Mouse (Mus musculus) forebrain, embryonic 12.5 days (tissue): Measurements from ENCODE around the gene Fut8. TPM values are rescaled to one million over a fixed set of nuclear protein-coding genes. Genes with fewer than 3 reads are reported as not detected.
A peak's percentile ranks its signal among the peaks of the same experiment; 100 is the strongest.
"Not testable (repeated sequence)": the region's sequence is repeated elsewhere in the genome, so short reads cannot be mapped to it uniquely, and the experiment has no call there.

ENCODE experiments used
- ATAC-seq: fragments of 200-750 bp; cut with Nextera tagmentation; 2 replicates; pipeline ENCODE4 v1.8.0; 2017; ENCODE audit warnings: moderate TSS enrichment; ENCODE audit not compliant: low FRiP score
- H3K27ac ChIP-seq: fragments of 300-500 bp; sonication (generic); 2 replicates; pipeline ENCODE4 v1.5.1; 2016; ENCODE audit warnings: mild to moderate bottlenecking
- H3K27me3 ChIP-seq: fragments of 300-500 bp; sonication (generic); 2 replicates; pipeline ENCODE4 v1.6.1; 2016; ENCODE audit warnings: mild to moderate bottlenecking
- H3K36me3 ChIP-seq: fragments of 300-500 bp; sonication (generic); replicated peaks from 2 replicates; pipeline ENCODE4 v1.6.1; 2016; ENCODE audit warnings: mild to moderate bottlenecking
- H3K4me1 ChIP-seq: fragments of 300-500 bp; sonication (generic); 2 replicates; pipeline ENCODE4 v1.6.1; 2016
- H3K4me2 ChIP-seq: fragments of 300-500 bp; sonication (generic); 2 replicates; pipeline ENCODE4 v1.6.1; 2016; ENCODE audit warnings: mild to moderate bottlenecking, moderate library complexity
- H3K4me3 ChIP-seq: fragments of 300-500 bp; sonication (generic); replicated peaks from 2 replicates; pipeline ENCODE4 v1.5.1; 2016; ENCODE audit warnings: mild to moderate bottlenecking
- H3K9ac ChIP-seq: fragments of 300-500 bp; sonication (generic); 2 replicates; pipeline ENCODE4 v1.6.1; 2016; ENCODE audit warnings: mild to moderate bottlenecking
- H3K9me3 ChIP-seq: fragments of 300-500 bp; sonication (generic); 2 replicates; pipeline ENCODE4 v1.6.1; 2016
- WGBS: fragments of 180-500 bp; shearing (Covaris S2); methylation state at CpG from one replicate; pipeline ENCODE4 v1.1.7; 2016; 5-methylcytosine and 5-hydroxymethylcytosine counted together
- polyA plus RNA-seq: library from polyadenylated mRNA; unstranded; fragments of >200 nt; fragmentation: Nextera tagmentation; extraction: Ambion mirVana; gene quantifications from 2 replicates; pipeline ENCODE4 v1.2.1, GENCODE M21; 2016

The Fut8 gene
- polyA plus RNA-seq, 1 experiment from 2014 or later: 38.7 TPM

- Histone ChIP-seq H3K27ac (no peak overlapping the region), H3K4me3 (no peak overlapping the region), H3K9ac (no peak overlapping the region), H3K4me2 (no peak overlapping the region), H3K4me1 (no peaks in the 10 kb centered on the region), H3K9me3 (no peaks in the 10 kb centered on the region), H3K27me3 (no peaks in the 10 kb centered on the region), H3K36me3 (no peaks in the 10 kb centered on the region)
- WGBS: 88% methylated on average over 3 of the region's 3 CpGs
- ATAC-seq: no peak
Observed at GRCm38 (mm10) chr12:77225727-77226126, 12.2 kb upstream of the Fut8 start.

GRCm38 (mm10) chr12:77235958-77236357, 2.0 kb upstream of the Fut8 start:
- H3K4me3 ChIP-seq: no peak overlapping the region
- no peaks in the 10 kb centered on the region for H3K36me3 ChIP-seq
- WGBS: 65% methylated on average over 4 of the region's 4 CpGs
- H3K9me3 ChIP-seq: no peaks in the 10 kb centered on the region
- no peak overlapping the region for H3K27ac ChIP-seq
- ATAC-seq: no peak
- H3K4me1 ChIP-seq: peaks cover 7% of the 10 kb centered on the region
- H3K9ac ChIP-seq: no peak overlapping the region
- H3K27me3 ChIP-seq: no peaks in the 10 kb centered on the region
- no peak overlapping the region for H3K4me2 ChIP-seq

DNA sequence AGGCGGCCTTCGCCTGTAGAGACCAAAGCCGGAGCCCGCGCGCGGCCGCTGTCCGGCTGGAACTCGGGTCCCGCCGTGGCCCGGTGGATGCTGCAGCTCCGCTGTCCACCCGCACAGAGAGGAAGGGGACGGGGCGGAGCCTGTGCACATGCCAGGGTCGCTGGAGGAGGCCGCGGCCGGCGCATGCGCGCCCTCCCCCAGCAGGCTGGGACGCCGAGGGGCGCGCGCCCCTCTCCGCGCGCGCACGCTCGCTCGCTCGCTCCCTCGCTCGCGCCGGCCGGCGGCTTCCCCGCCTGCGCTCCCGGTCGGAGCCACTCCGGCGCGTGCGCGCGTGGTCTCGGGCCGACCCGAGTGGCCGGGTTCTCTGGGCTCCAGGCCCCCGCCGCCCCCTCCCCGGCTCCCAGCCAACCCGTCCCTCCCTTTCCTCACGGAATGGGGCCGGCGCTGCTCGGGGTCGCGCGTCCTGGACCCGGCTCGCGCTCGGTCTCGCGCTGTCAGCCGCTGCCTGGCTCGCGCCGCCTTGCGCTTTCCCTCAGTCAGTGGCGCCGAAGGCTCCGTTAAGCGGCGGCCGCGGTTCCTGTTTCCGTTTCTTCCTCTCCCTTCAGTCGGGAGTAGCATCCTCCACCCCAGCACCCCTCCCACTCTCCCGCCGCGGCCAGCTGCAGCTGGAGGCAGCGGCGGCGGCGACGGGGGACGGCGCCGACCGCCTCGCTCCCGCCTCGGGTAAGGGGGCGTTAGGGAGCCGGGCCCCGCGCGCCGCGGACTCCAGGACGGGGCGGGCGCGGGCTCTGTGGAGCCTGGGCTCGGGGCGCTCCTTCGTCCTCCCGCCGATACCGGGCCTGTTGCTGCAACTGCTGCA, 835 bp downstream of the Fut8 start:
- Histone ChIP-seq H3K36me3 (no peaks in the 10 kb centered on the region), H3K27me3 (no peaks in the 10 kb centered on the region), H3K4me1 (peaks cover 7% of the 10 kb centered on the region), H3K27ac (peak overlapping the region; percentile 99), H3K4me2 (peak overlapping the region; percentile 79), H3K9ac (peak overlapping the region; percentile 88), H3K9me3 (no peaks in the 10 kb centered on the region), H3K4me3 (peak overlapping the region; percentile 86)
- ATAC-seq: peak; percentile 97
- under 1% methylated on average over 97 of the region's 120 CpGs for WGBS

DNA sequence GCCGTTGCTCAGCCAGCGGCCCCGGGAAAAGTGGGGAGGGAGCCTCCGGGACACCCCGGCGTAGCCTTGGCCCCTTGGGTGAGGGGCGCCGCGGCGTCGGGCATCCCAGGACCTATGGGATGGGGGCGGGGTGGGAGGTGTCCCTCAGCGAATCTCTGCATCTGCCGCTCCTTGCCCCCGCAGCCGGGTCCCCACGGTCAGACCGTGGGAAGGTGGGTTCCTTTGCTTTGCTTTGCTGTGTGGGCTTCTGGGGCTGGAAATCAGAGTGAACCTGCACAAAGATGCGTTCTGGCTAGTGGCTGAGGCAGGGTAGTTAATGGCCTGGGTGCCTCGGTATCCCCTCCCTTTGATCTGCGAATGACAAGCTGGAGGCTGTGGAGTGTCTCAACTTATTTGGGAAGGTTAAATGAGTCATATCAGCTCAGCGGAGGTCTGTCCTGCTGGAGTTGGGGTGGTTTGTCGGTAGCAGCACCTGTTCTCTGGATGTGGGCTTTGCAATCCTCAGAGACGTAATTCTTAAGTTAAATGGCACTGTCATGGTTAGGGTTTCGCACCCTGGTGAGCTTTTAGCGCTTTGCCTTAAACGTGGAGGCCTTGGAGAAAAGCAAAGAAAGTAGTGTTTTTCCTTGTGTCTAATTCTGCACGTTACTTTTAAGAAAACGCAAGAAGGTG, 1.6 kb downstream of the Fut8 start:
- peak; percentile 21 for ATAC-seq
- 1% methylated on average over 29 of the region's 29 CpGs for WGBS
- Histone ChIP-seq H3K27ac (peak overlapping the region; percentile 99), H3K36me3 (no peaks in the 10 kb centered on the region), H3K27me3 (no peaks in the 10 kb centered on the region), H3K9ac (peak overlapping the region; percentile 88), H3K4me1 (peaks cover 7% of the 10 kb centered on the region), H3K4me2 (peak overlapping the region; percentile 79), H3K9me3 (no peaks in the 10 kb centered on the region), H3K4me3 (peak overlapping the region; percentile 86)

DNA sequence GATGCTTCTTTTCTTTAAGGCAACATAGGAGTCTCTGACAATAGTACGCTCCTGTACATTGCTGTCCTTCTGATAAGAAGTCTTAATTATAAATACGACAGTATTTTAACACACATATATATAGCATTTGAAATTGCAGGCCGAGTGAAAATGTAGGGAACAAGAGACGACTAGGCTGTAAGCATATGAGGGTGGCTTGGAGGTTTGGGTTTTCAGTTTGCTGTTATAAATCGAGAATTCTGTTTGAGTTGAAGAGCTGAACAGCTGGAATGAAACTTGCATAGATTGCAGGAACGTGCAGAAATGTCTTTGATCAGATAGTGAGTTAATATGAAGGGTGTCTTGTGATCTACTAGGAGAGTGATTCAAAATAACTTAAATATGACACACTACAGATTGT, 2.4 kb downstream of the Fut8 start:
- Histone ChIP-seq H3K4me1 (peaks cover 7% of the 10 kb centered on the region), H3K27me3 (no peaks in the 10 kb centered on the region), H3K4me3 (no peak overlapping the region), H3K36me3 (no peaks in the 10 kb centered on the region), H3K9ac (no peak overlapping the region), H3K4me2 (peak overlapping the region; percentile 26; the same call in 1 of the 2 replicates), H3K9me3 (no peaks in the 10 kb centered on the region), H3K27ac (no peak overlapping the region)
- ATAC-seq: no peak
- WGBS: 56% methylated on average over 6 of the region's 6 CpGs

- H3K4me1 ChIP-seq: peaks cover 7% of the 10 kb centered on the region
- H3K36me3 ChIP-seq: no peaks in the 10 kb centered on the region
- no peaks in the 10 kb centered on the region for H3K27me3 ChIP-seq
- H3K9me3 ChIP-seq: no peaks in the 10 kb centered on the region
- H3K27ac ChIP-seq: no peak overlapping the region
- no peak overlapping the region for H3K4me2 ChIP-seq
- ATAC-seq: no peak
- H3K4me3 ChIP-seq: no peak overlapping the region
- H3K9ac ChIP-seq: no peak overlapping the region
- 91% methylated on average over 1 of the region's 1 CpGs for WGBS
Observed at GRCm38 (mm10) chr12:77240839-77241238, 2.9 kb downstream of the Fut8 start.

GRCm38 (mm10) chr12:77262650-77263049, 24.7 kb downstream of the Fut8 start:
- ATAC-seq: no peak
- Histone ChIP-seq H3K9me3 (no peaks in the 10 kb centered on the region), H3K4me2 (no peak overlapping the region), H3K27me3 (no peaks in the 10 kb centered on the region), H3K27ac (no peak overlapping the region), H3K4me3 (no peak overlapping the region), H3K36me3 (no peaks in the 10 kb centered on the region), H3K9ac (no peak overlapping the region), H3K4me1 (no peaks in the 10 kb centered on the region)

DNA sequence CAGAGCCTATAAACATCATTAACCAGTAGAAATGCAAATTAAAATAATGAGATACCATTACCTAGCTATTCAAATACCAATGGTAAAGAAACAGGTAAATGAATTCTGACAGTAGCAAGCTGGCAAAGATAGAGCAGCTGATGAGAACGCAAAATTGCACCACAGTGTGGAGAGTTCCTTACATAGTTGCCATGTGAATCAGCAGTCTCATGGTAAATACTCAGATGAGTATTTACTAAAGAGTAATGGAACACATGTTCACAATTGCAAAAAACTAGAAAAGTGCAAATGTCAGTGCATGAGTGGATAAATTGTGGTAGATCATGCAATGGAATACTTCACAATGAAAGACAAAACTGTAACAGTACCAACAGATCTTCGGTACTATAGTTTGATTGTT, 25.9 kb downstream of the Fut8 start:
- no peak for ATAC-seq
- no peak overlapping the region for H3K9ac ChIP-seq
- no peak overlapping the region for H3K4me3 ChIP-seq
- WGBS: 94% methylated on average over 2 of the region's 2 CpGs
- no peaks in the 10 kb centered on the region for H3K27me3 ChIP-seq
- H3K4me2 ChIP-seq: no peak overlapping the region
- no peaks in the 10 kb centered on the region for H3K36me3 ChIP-seq
- no peaks in the 10 kb centered on the region for H3K9me3 ChIP-seq
- H3K4me1 ChIP-seq: no peaks in the 10 kb centered on the region
- no peak overlapping the region for H3K27ac ChIP-seq

DNA sequence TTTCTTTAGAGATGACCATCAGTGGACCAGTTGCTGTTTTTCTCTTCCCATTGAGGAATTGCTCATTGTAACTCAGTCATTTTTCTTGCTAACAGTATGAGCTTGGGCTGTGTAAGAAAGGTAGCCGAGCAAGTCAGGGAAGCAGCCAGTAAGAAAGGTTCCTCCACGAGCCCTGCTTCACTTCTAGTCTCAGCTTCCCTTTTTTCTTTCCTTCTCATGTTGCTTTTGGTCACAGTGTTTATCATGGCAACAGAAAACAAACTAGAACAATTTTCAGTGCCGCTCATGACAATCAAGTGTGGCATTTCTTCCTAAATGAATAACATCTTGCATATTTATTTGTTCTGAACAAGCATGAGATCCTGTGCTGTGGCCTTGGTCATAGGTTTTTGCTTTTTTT, 32.8 kb downstream of the Fut8 start:
- Histone ChIP-seq H3K27me3 (no peaks in the 10 kb centered on the region), H3K4me2 (no peak overlapping the region), H3K36me3 (no peaks in the 10 kb centered on the region), H3K9me3 (no peaks in the 10 kb centered on the region), H3K4me3 (no peak overlapping the region), H3K27ac (no peak overlapping the region), H3K9ac (no peak overlapping the region), H3K4me1 (no peaks in the 10 kb centered on the region)
- no peak for ATAC-seq
- WGBS: 92% methylated on average over 3 of the region's 3 CpGs

DNA sequence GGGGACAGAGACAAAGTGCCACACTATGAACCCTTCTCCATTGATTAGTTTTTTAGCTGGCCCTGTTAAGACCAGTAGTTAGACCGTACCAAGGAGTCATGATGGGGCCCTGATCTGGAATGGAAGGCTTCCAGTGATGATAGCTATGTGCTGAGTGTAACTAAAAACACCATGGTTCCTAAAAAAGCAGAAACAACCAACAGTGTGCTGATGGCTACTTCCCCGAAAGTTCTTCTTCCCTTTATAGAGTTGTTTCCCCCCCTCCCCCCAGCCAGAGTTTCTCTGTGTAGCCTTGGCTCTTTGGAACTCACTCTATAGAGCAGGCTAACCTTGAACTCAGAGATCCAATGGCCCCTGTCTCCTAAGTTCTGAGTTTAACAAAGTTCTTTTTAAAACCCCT, 50.6 kb downstream of the Fut8 start:
- H3K4me2 ChIP-seq: no peak overlapping the region
- 93% methylated on average over 2 of the region's 2 CpGs for WGBS
- ATAC-seq: no peak

DNA sequence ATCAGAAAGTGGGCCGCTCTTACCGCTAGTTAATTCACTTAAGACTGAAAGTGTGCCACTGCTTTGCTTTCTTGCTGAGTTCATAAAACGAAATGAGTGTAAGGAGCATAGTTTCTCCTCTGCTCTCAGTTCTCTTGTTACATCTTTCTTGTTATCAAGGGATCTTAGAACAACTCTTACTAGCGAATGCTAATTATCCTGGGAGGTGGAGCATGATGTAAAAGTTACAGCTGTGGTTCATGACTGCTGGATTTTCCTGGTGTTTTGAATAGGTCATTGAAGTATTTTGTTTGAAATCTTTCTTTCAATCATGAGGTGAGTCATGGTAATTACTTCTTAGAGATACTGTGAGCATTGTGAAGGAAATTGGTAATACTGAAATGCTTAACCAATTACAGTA, 53.1 kb downstream of the Fut8 start:
- H3K9me3 ChIP-seq: no peaks in the 10 kb centered on the region
- no peak overlapping the region for H3K27ac ChIP-seq
- H3K4me3 ChIP-seq: no peak overlapping the region
- no peaks in the 10 kb centered on the region for H3K36me3 ChIP-seq
- H3K4me2 ChIP-seq: no peak overlapping the region
- H3K9ac ChIP-seq: no peak overlapping the region
- no peaks in the 10 kb centered on the region for H3K27me3 ChIP-seq
- ATAC-seq: no peak
- H3K4me1 ChIP-seq: peaks cover 4% of the 10 kb centered on the region; the same call in 1 of the 2 replicates
- WGBS: 65% methylated on average over 4 of the region's 4 CpGs

More for the DNA sequence above, 50.6 kb downstream of the Fut8 start:
- no peak overlapping the region for H3K27ac ChIP-seq
- H3K9me3 ChIP-seq: no peaks in the 10 kb centered on the region
- H3K4me3 ChIP-seq: no peak overlapping the region
- H3K27me3 ChIP-seq: no peaks in the 10 kb centered on the region
- H3K36me3 ChIP-seq: no peaks in the 10 kb centered on the region
- peaks cover 4% of the 10 kb centered on the region; the same call in 1 of the 2 replicates for H3K4me1 ChIP-seq
- H3K9ac ChIP-seq: no peak overlapping the region

DNA sequence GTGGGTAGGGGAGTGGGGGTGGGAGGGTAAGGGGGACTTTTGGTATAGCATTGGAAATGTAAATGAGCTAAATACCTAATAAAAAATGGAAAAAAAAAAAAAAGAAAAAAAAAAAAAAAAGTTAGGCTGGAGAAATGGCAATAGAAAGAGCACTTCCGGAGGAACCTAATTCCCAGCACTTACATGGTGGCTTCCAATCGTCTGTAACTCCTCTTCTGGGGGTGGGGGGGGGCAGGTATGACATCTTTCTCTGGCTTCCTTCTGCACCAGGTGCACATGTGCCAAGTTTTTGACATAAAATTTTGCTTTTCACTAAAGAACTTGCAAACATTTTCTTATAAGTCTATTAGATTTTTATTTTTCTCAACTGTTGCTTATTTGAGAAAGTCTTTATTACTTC, 53.9 kb downstream of the Fut8 start:
- WGBS: 74% methylated on average over 2 of the region's 2 CpGs
- not testable (repeated sequence) for H3K9me3 ChIP-seq, H3K27ac ChIP-seq, H3K9ac ChIP-seq, H3K27me3 ChIP-seq, H3K36me3 ChIP-seq, ATAC-seq, H3K4me3 ChIP-seq, H3K4me2 ChIP-seq, H3K4me1 ChIP-seq
